Mouse (Mus musculus): Measurements from ENCODE around the gene Stra6. TPM values are rescaled to one million over a fixed set of nuclear protein-coding genes. Genes with fewer than 3 reads are reported as not detected.

Stra6 gene
- total RNA-seq, 1 experiment: 4.5 TPM

DNA sequence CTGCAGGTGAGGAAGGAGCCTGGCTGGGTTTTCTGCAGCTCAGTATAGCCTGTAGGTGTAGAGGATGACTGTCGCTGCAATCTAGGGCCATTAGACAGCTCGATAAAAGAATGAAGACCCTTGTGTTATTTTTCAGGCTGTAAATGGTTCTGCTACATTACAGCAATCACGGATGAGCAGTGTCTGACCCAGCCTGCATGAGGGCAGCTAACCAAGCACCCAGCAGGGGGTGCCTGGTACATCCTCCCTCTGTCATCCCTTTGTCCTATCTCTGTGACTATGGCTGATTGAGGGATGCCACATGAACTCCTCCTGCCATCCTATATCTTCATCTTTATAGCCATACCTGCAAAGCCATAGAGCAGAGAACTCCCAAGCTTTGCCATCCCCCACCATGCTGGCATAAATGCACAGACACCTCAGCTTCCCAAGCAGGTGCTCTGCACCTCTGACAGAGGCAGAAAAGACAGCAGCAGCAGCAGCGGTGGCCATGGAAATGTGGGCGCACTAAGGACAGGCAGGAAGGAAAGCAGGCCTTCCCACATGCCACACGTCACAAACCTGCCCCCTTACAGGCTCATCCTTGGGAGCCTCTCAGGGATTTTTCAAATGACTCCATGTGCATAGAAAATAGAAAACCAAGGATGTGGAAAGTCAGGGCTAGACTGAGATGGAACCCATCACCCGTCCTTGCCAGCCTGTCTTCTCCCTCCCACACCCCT, 23.9 kb downstream of the Stra6 start:
- no peaks in the 10 kb centered on the region for H3K36me3 ChIP-seq (ENCODE audit: control insufficient read depth, insufficient read depth, low read length, poor library complexity, severe bottlenecking)
- H3K4me1 ChIP-seq (ENCODE audit: control insufficient read depth in 2 of 2, insufficient read depth in 2 of 2, low read length in 2 of 2, poor library complexity in 1 of 2): peaks cover 14 to 27% of the 10 kb centered on the region in 2 experiments
- no peaks in the 10 kb centered on the region for H3K9me3 ChIP-seq (ENCODE audit: control insufficient read depth, insufficient read depth, low read depth, low read length)
- DNase-seq (ENCODE audit: low read depth, low spot score): no peak
- in situ Hi-C loops (cut with MboI; ENCODE audit: low sequenced_read_pairs in 2 of 2, unreplicated experiment in 2 of 2): no loop called here
- no peak overlapping the region for H3K27ac ChIP-seq (ENCODE audit: insufficient read depth, low read depth, low read length, poor library complexity, severe bottlenecking)
- H3K9ac ChIP-seq (ENCODE audit: insufficient read depth, low read depth, low read length, poor library complexity, severe bottlenecking): no peak overlapping the region
- no peak for TF ChIP-seq ZC3H11A (IDR thresholded peaks at IDR 0.05; ENCODE audit: borderline replicate concordance, low read depth, low read length)
- no peak overlapping the region for H3K4me3 ChIP-seq (ENCODE audit: insufficient read depth in 1 of 2, low read depth in 1 of 2, low read length in 2 of 2, poor library complexity in 1 of 2, severe bottlenecking in 1 of 2)

DNA sequence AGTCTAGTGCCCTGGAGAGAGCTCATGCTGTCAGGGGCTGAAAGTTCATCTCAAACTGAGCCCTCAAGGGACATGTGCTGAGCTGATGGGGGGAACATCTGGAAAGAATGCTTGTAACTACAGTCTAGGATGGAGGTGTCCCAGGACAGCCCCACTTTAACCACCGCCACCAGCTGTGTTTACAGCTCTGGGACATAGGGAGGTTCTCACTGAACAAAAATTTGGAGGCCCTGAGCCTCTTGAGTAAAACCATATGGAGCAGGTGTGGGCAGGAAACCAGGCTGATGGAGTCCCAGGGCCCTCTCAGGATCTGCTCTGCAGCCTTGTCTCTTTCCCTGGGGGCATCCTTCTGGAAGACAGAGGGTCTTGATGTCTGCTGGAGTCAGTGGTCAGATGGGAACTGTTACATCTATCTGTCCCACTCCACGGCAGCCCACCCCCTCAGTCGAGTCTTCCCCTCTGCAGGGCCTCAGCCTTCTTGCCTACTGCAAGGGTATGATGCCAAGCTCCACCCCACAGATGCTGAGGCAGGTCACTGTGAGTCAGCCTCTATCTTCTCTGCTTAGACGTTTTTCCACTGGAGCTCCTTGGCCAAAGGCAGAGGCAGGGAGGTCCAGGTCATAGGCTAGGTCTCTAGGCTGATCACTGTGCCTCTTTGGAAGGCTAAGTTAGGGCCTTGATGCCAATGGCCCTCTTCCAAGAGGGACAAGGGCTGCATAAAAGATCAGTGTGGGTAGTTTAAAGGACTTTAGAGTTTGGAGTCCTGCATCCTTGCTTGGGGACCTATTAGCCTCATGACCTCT, 28.2 kb downstream of the Stra6 start:
- Histone ChIP-seq H3K4me3 (ENCODE audit: insufficient read depth in 1 of 2, low read depth in 1 of 2, low read length in 2 of 2, poor library complexity in 1 of 2, severe bottlenecking in 1 of 2) (no peak overlapping the region), H3K36me3 (ENCODE audit: control insufficient read depth, insufficient read depth, low read length, poor library complexity, severe bottlenecking) (no peaks in the 10 kb centered on the region), H3K27ac (ENCODE audit: insufficient read depth, low read depth, low read length, poor library complexity, severe bottlenecking) (no peak overlapping the region), H3K9ac (ENCODE audit: insufficient read depth, low read depth, low read length, poor library complexity, severe bottlenecking) (no peak overlapping the region), H3K9me3 (ENCODE audit: control insufficient read depth, insufficient read depth, low read depth, low read length) (no peaks in the 10 kb centered on the region), H3K4me1 (ENCODE audit: control insufficient read depth in 2 of 2, insufficient read depth in 2 of 2, low read length in 2 of 2, poor library complexity in 1 of 2) (peaks cover 2 to 9% of the 10 kb centered on the region in 2 experiments; a peak in 2 of 4 replicates)
- no peak for DNase-seq (ENCODE audit: low read depth, low spot score)
- TF ChIP-seq CHD2 (IDR thresholded peaks at IDR 0.05; ENCODE audit: low read depth, low read length) (no peak), ZC3H11A (IDR thresholded peaks at IDR 0.05; ENCODE audit: borderline replicate concordance, low read depth, low read length) (no peak), MAFK (IDR thresholded peaks at IDR 0.05; ENCODE audit: insufficient read depth, low read depth, low read length) (no peak), ZNF384 (IDR thresholded peaks at IDR 0.05; ENCODE audit: low read depth, low read length) (no peak)
- in situ Hi-C loops (cut with MboI; ENCODE audit: low sequenced_read_pairs in 2 of 2, unreplicated experiment in 2 of 2): no loop called here

DNA sequence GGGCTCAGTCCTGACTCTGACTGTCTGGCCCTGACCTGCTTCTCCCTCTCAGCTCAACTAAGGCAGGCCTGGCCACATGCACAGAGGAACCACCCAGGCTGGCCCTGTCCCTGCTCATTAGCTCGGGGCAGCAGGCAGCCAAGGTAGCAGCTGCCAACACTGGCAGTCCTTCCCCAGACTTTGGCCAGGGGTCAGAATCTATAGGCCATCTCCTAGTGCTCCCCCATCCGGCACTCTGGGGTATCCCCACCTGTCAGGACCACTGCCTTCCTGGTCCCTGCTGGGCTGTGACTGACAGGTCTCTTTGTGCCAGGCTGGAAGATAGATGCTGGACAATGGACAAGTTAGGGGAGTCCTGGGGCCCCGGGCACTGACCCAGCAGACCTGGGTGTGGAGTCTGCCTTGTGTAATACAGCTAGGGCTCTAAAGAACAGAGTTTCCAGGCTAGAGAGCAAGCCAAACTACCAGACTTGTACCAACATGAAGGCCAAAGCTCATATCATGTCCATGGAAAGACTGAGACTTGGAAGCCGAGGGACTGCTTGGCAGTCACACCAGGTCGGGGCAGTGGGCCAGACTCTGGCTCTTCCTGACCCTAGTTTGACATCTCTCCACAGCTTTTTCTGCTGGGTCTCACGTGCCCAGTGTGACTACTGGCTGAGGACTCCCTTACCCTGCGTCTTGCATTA, 29.1 kb downstream of the Stra6 start:
- Histone ChIP-seq H3K4me1 (ENCODE audit: control insufficient read depth in 2 of 2, insufficient read depth in 2 of 2, low read length in 2 of 2, poor library complexity in 1 of 2) (peaks cover 2 to 10% of the 10 kb centered on the region in 2 experiments; a peak in 2 of 4 replicates), H3K4me3 (ENCODE audit: insufficient read depth in 1 of 2, low read depth in 1 of 2, low read length in 2 of 2, poor library complexity in 1 of 2, severe bottlenecking in 1 of 2) (no peak overlapping the region), H3K9me3 (ENCODE audit: control insufficient read depth, insufficient read depth, low read depth, low read length) (no peaks in the 10 kb centered on the region), H3K9ac (ENCODE audit: insufficient read depth, low read depth, low read length, poor library complexity, severe bottlenecking) (no peak overlapping the region), H3K27ac (ENCODE audit: insufficient read depth, low read depth, low read length, poor library complexity, severe bottlenecking) (no peak overlapping the region), H3K36me3 (ENCODE audit: control insufficient read depth, insufficient read depth, low read length, poor library complexity, severe bottlenecking) (no peaks in the 10 kb centered on the region)
- TF ChIP-seq MAFK (IDR thresholded peaks at IDR 0.05; ENCODE audit: insufficient read depth, low read depth, low read length) (no peak), HCFC1 (IDR thresholded peaks at IDR 0.05; ENCODE audit: borderline replicate concordance, insufficient read depth, low read length) (no peak), ZC3H11A (IDR thresholded peaks at IDR 0.05; ENCODE audit: borderline replicate concordance, low read depth, low read length) (no peak), ZNF384 (IDR thresholded peaks at IDR 0.05; ENCODE audit: low read depth, low read length) (no peak), CHD2 (IDR thresholded peaks at IDR 0.05; ENCODE audit: low read depth, low read length) (no peak)
- DNase-seq (ENCODE audit: low read depth, low spot score): no peak
- in situ Hi-C loops (cut with MboI; ENCODE audit: low sequenced_read_pairs in 2 of 2, unreplicated experiment in 2 of 2): no loop called here

DNA sequence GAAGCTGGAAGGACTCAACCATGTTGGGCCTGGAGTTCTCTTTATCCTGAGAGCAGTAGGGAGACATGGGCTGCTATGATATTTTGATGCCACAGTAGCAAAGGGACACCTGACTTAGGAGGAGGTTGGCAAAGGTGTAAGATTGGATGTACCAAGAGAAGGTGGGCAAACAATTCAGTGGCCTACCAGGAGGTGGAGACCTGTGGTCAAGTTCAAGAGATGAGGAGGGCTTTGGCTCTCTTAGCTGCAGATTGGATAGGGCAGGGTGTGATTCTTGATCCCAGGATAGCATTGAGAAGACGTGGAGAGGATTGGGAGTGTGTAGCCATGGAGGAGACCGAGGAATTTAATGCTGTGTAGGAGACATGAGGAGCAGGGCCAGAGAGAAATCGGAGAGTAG, 30.2 kb downstream of the Stra6 start:
- Histone ChIP-seq H3K4me3 (ENCODE audit: insufficient read depth in 1 of 2, low read depth in 1 of 2, low read length in 2 of 2, poor library complexity in 1 of 2, severe bottlenecking in 1 of 2) (no peak overlapping the region), H3K9ac (ENCODE audit: insufficient read depth, low read depth, low read length, poor library complexity, severe bottlenecking) (no peak overlapping the region), H3K4me1 (ENCODE audit: control insufficient read depth in 2 of 2, insufficient read depth in 2 of 2, low read length in 2 of 2, poor library complexity in 1 of 2) (peaks cover 5 to 16% of the 10 kb centered on the region in 2 experiments; a peak in 3 of 4 replicates), H3K36me3 (ENCODE audit: control insufficient read depth, insufficient read depth, low read length, poor library complexity, severe bottlenecking) (no peaks in the 10 kb centered on the region), H3K27ac (ENCODE audit: insufficient read depth, low read depth, low read length, poor library complexity, severe bottlenecking) (no peak overlapping the region), H3K9me3 (ENCODE audit: control insufficient read depth, insufficient read depth, low read depth, low read length) (no peaks in the 10 kb centered on the region)
- TF ChIP-seq HCFC1 (IDR thresholded peaks at IDR 0.05; ENCODE audit: borderline replicate concordance, insufficient read depth, low read length): no peak
- no peak for TF ChIP-seq MAFK (IDR thresholded peaks at IDR 0.05; ENCODE audit: insufficient read depth, low read depth, low read length)
- no peak for TF ChIP-seq ZNF384 (IDR thresholded peaks at IDR 0.05; ENCODE audit: low read depth, low read length)
- TF ChIP-seq ZC3H11A (IDR thresholded peaks at IDR 0.05; ENCODE audit: borderline replicate concordance, low read depth, low read length): no peak
- TF ChIP-seq CHD2 (IDR thresholded peaks at IDR 0.05; ENCODE audit: low read depth, low read length): no peak
- DNase-seq (ENCODE audit: low read depth, low spot score): no peak
- in situ Hi-C loops (cut with MboI; ENCODE audit: low sequenced_read_pairs in 2 of 2, unreplicated experiment in 2 of 2): no loop called here

Measured in ES-E14 (cell line).